Mouse (Mus musculus) gastrocnemius, adult 18-20 months (tissue): ENCODE data around the gene Minpp1. TPM values are rescaled to one million over a fixed set of nuclear protein-coding genes. Genes with fewer than 3 reads are reported as not detected.

Source experiments
- DNase-seq: peaks from one replicate; pipeline ENCODE4 v3.0.0; 2021; ENCODE audit warnings: low spot score
- total RNA-seq, 2 experiments: library from RNA; stranded (reverse); gene quantifications; 2 replicates each; pipeline ENCODE4 v1.2.3; 2021

Minpp1 gene
- total RNA-seq, 2 experiments from 2014 or later: 13.9 to 14.0 TPM

DNA sequence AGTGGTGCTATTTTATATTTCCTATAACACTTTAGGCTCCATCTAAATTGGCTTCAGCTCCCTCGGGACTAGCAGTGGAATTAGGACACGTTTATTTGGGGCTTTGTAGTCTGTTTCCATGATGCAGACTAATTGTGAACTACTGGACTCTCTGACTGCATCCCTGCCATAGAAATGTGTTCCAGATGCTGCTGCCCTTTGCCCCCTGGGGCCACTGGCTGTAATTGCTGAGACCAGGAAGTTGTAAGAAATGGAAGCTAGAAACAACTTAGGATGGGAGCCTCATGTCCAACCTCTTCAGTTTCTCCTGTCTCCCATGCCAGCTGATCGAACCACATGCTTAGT lies 38.9 kb downstream of the Minpp1 start:
- no peak for DNase-seq

DNA sequence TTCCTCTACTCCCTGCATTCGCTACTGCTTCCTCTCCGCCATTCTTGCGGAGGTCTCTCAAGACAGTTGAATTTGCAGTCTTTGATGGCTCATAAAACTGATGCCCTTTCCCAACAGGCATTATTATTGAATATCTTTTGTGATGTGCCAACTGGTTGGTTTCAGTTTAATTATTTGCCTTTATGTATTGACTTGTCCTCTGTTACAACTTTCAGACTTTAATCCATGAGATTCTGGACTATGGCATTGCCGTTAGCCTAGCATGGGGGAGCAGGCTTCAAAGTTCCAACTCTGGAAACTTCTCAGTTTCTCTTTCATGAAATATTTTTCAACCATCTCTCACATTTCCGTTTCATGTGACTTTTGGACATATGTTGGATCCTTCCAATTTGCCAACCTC lies 41.6 kb downstream of the Minpp1 start:
- no peak for DNase-seq

DNA sequence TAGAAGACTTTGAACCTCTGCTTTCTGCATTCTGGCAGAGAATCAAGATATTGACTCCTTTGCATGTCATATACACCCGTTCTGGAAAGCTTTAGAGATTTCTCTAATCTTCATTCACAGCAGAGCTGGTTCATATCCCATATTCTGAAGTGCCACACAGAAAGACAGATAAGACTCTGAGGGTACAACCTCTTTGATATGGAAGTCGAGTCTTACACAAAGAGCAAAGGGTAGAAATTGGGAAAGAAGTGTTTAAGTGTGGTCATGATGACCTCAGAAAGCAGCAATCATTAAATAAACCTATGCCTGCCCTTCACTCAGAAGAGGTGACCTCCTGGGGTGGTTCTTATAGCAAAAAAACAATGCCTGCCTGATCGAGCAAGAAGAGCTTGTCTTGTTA lies 43.2 kb downstream of the Minpp1 start:
- no peak for DNase-seq

DNA sequence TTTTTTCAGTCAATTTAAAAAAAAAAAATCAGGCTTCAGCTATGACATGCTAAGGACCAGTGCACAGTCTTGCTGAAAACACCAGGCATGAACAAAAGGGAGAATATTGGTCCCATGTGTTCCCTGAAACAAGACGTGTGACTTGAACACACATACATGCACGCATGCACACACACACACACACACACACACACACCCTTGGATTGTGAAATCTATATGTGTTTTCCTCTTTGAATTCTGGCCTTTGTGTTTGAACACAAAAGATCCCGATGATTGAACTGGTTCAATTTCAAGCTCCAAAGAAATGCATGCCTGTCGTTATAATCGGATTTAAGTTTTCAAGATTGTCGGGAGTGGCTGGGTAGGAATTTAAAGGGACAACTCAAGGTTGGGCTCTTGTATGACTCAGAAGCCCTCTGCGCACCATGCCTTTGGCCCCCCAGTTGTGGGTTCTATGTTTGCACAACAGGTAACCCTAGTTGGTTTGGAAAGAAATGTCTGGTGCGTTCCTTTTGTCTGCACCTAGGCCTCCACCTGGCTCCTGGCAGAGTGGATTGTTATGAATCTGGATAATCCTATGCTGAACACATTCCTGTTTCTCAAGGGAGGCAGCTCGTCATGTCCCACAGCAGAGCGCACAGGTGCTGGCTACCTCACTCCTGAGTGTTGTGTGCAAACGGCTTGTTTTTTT lies 43.8 kb downstream of the Minpp1 start:
- no peak for DNase-seq

DNA sequence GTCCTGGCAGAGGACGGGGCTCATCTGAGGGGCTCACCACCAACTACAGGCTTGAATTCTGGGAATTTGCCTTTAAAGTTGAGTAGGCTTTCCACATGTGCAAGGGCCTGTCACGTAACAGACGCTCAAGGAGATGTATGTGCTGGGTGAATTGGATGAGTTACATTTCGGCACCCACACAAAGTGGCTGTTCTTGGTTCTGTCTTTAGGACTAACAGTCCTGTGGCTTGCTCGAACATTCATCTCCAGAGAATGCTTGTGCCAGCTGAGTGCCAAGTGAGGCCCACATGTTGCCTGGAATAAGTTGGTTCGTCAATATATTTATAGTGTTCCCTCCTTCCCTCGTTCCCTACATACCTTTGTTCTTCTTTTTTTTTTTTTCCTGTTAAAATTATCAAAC lies 44.7 kb downstream of the Minpp1 start:
- DNase-seq: no peak

DNA sequence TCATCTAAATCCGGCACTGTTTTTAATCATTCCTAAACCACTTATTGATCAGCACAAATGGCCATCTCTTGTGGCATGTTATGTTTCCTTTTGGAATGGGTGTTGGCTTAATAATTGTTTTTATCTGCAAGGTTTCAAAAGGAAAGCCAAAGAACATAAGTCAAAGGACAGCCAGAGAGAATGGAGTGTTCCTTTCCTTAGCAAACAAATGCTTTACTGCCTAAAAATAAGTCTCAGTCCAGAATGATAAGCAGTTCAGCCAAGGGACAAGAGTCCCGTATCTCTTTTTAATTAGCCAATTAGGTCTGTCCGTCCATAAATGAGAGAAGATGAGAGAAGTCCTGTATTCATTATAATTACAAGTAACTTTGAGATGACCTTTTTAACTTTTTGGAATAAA lies 46.8 kb downstream of the Minpp1 start:
- no peak for DNase-seq

DNA sequence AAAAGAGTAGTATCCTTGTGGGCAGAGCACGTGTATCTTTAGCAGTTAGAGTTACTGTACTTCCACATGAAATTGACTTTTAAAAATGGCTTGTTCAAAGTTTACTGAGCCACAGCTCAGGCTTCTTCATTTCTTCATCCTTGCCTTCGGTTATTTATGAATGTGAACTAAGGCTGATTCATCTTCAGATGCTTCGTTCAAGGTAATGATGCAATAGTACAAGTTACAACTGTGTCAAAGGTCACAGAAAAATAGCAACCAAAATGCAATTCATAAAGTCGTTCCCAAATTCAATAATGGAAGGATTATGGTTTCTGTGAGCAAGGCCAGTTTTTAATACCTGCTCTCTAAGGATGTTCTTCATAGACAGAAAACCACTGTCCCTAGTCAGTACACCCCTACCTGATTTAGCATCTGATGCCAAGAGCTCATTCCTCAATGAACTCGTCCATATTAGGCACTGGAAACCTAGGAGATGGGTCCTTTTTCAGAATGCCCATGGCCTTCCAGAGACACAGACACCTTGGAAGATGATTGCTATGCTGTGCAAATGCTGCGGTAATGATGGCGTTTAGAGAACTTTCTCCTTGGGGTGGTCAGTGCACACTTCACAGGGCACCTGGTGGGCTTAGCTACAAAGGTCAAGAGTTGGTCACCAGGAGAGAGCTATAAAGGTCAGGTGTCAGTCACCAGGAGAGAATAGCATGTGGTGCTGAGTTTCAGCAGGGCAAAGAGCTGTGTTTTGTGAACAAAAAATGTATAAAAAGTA lies 47.4 kb downstream of the Minpp1 start:
- no peak for DNase-seq

DNA sequence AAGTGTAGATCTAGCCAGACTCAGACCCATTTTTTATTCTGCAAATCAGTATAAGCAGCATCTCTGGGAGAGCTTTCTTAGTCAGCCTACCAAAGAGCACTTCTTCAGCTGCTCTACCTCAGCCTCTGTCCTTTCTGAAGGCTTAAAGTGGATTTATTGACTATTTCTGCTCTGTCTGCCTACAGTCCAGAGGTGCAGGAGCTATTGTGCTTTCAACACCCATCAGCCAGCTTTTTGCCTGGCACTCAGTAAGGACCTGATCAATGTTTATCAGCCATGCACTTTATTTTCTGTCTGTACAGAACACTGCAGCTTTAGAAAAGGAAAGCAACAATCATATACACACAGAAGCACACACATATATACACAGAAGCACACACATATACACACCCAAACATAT lies 49.3 kb downstream of the Minpp1 start:
- DNase-seq: no peak

DNA sequence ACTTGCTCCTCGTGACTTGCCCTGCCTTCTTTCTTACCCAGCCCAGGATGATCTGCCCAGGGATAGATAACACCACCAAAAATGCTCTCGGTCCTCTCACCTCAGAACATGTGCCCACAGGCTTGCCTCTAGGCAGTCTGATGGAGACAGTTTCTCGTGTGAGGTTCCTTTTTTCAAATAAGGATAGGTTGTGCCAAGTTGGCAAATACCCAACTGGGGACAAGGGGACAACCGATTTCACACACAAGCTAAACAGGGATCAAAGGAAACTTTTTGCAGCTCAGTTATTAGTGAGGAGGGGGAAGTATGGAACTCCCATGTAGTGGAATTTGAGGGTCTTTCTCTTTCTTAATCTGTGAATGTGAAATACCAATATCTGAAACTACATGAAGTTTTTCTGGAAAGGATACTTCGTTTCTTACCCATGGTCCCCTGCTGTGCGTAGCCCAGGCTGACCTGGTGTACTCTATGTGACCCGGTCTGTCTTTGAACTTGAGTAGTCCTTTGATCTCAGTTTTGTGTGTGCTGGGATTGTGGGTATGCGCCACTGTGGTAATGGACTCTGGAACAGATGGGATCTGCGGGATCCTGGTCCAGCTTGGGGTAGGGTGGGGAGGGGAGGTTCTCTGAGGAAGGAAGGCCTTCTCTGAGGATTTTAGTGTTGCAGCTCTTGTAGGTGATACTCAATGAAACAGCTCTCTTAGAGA lies 57.4 kb downstream of the Minpp1 start:
- no peak for DNase-seq

DNA sequence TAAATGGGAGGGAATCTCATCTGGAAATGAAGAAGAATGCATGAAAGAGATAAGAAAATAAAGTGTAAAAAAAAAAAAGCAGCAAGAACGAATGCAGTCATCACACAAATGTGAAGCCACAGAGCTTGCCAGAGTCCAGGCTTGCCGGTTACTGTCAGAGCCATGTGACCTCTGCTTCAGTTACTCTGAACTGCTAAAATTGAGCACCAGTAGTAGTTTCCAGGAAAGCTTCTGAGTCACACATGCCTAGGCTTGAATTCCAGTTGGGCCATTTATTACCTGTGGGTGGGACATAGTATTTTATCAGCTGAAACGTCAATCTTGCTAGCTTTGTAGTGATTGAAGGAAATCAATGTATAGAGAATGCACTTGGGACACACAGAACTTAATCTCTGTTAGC lies 61.8 kb downstream of the Minpp1 start:
- DNase-seq: no peak

DNA sequence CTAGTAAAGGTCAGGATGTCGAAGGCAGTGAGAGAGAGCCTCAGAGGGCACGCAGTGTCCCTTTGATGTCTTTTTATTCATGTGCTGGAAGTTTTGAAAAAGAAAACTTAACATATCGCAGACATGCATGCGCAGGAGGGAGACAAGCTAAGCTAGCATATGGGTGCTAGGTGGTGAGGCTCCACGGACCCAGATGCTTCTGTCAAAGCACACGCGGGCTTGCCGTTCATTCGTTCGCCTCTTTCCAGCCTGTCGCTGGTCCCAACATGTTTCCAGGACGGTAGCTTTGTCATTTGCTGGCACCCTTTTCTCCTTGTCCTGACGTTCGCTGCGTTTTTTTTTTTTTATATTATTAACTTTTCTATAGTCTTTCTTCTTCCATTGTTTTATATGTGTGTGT lies 62.6 kb downstream of the Minpp1 start:
- no peak for DNase-seq

DNA sequence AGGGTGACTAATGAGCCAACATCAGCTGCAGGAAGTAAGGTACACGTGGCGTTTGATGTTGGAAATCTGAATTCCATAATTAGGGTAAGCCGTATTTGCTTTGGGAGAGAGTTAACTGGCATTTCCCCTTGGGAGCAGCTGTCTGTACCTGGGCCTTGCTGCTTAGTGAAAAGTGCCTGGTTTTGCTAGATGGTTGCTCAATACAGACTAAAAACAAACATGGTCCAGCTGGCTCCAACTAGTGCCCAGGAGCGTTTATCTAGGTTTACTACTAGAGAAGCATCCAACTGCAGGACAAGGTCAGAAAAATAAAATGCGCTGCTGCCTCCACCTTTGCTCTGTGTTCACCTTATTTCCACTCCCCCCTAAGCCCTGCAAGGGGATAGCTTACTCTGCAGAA lies 64.9 kb downstream of the Minpp1 start:
- no peak for DNase-seq

DNA sequence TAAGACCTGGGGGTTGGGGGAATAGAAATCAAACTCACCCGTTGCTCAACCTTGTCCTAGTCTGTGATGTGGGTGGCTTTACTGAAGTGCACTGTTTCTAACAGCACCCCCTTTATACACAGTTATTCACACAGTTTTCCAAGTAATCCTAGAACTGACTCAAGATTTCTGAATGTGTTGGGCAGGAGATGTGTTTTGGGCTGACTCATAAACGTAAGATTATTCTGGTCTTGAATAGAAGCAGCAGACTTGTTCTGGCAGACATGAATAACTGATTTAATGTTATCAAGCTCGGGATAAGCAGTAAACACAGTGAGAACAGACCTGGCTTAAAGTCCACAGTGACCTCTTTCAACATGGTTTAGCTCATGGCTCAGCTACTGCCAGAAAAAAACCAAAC lies 65.9 kb downstream of the Minpp1 start:
- DNase-seq: peak; percentile 37

DNA sequence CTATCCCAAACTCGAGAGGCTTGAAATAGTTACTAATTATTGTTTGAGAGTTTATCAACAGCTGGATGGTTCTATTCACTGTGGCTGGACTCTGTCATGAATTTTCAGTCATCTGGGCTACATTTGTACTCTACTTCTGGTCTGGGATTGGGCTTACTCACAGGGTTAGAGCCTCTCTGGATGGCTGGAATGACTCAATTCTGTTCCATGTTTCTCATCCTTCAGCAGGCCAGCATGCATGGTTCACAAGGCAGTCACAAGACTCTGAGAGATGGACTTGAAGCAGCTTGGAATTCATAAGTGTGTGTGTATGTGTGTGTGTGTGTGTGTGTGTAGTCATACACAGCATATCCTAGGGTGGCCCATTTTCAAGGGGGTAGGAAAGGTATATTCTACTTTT lies 66.5 kb downstream of the Minpp1 start:
- peak; percentile 6 for DNase-seq

DNA sequence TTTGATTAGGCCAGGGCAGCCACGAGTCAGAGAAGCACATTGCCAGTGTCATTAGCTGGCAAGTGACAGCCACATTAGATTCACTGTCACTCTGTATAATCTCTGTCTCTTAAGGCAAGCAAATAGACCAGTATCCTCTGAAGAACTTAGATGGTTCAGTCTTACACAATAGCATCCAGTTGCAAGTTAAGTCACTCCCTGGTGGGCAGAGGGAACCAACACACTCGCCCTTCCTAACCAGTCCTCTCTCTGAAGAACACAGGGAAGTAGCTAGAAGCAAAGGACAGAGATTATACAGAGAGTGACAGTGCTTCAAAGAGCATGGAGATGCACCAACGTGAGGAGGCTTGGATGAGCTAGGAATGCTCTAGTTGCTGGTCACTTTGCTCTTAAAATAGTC lies 67.7 kb downstream of the Minpp1 start:
- DNase-seq: no peak

DNA sequence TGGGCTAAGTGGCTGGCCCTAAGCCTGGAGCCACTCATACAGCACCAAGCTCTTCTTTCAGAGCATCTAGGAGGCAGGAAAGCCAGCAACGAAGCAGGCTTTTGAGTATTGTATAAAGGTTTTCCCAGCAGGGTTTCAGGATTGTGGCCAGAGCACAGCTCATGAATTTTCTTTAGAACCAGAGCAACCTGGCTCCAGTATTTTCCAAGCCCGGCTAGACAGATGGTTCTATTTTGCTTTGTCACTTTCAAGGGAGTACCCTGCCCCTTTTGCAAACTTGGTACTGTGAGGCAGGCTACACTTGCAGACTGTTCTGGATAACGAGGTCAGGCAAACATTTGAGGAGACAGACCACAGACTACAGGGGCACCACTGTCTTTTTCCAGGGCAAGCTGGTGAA lies 69.7 kb downstream of the Minpp1 start:
- DNase-seq: no peak

Other genes with a start within 250 kb of the Minpp1 start
- 10 to 100 TPM; 55.6 to 56.4 TPM for gene Sgms1, start 96.1 kb upstream of the Minpp1 start, total RNA-seq
- 10 to 100 TPM; 22.7 to 52.1 TPM for gene Rpl9-ps6, start 19.2 kb upstream of the Minpp1 start, total RNA-seq
- 1 to 10 TPM; 3.7 to 4.4 TPM for gene Papss2, start 110.0 kb downstream of the Minpp1 start, total RNA-seq